Mouse (Mus musculus) CD4-positive, CD25-positive, alpha-beta regulatory T cell, adult 9 weeks (primary cell): ENCODE measurements around the gene Ccdc32. TPM values are rescaled to one million over a fixed set of nuclear protein-coding genes. Genes with fewer than 3 reads are reported as not detected.

Source experiments
- polyA plus RNA-seq: library from polyadenylated mRNA; unstranded; fragments of 100-300 nt; shearing (Covaris generic); gene quantifications from one replicate; pipeline ENCODE4 v1.2.1, GENCODE M21; 2017

Ccdc32 gene
- 27.4 TPM for polyA plus RNA-seq

GRCm38 (mm10) chr2:119028941-119029551 lies at the start of gene Ccdc32:
Ccdc32 (minus strand) TSS chr2:119029393.

DNA sequence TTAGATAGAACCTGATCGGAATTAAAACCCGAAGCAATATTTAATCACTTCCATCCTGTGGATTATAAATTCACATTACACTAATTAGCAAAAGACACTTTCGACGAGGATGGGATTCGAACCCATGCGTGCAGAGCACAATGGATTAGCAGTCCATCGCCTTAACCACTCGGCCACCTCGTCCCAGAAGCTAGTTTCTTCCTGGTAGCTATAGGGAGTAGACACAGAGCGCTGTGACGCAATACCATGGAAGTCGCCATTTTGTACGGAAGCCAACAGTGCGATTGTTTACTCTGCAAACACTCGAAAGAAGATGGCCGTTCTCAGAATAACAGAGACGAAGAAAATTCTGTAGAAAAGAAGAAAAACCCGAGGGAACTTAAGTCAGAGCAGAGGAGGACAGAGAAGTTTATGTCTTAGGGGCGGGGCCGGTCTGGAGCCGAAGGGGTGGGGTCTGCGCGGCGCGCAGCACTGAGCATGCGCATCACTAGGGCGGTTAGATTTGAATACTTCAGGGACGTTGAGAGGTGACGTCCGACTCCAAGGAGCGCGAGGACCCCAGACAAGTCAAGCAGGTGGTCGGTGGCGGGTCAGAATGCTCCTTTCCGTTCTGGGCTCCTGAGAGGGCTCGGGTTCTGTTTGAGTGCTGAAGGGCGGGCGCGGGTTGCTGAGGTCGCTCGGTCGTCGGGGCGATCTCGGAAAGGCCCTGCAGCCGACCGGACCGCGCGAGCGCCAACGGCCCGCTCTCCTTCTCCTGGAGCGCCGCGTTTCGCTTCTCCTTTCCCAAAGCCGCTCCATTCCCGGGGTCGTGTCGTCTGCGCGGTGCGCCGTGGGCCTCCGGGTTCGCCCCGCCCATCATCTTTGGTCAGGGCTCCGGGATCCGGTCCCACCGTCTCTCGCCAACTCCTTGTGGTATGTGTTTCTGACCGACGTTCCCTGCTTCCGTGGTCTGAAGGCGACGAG lies 17.7 kb upstream of the Ccdc32 start, which contains the start of gene Knl1:
TSS of gene Knl1 (plus strand) at position 471 of the 963 bp plus-strand sequence.

DNA sequence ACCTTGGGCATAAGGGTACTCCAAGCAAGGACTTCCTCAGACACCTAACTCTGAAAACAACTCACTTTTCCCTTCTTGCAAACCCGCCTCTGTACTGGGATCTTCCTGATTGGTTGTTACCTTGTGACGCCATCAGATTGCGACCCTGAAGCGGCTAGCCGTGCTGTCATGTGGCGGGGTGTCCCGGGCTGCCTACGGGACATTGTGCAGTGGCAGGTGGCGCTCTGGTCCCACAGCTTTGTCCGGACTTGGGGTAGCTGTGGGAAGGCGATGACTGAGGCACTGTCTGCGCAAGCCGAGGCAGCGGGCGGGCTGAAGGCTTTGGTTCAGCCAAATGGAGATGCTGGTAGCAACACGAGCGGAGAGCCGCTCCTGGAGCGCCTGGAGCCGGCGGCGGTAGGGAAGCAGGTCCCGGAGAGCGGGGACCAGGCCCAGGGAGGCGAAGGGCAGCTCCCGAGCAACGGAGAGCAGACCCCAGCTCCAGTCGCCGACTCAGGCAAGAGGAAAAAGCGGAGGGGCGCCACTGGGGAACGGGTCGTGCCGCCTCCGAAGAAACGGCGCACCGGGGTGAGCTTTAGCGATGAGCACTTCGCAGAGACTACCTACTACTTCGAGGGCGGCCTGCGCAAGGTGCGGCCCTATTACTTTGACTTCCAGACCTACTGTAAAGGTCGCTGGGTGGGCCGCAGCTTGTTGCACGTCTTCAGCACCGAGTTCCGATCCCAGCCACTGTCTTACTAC lies 5.6 kb upstream of the Ccdc32 start, which contains the start of gene Rpusd2:
TSS of gene Rpusd2 (plus strand) at position 135 of the 741 bp plus-strand sequence.

Other genes with a start within 250 kb of the Ccdc32 start
- not detected for gene Disp2, start 249.7 kb downstream of the Ccdc32 start, polyA plus RNA-seq
- gene Knstrn, start 215.4 kb downstream of the Ccdc32 start, polyA plus RNA-seq, result 10.4 TPM
- 94.6 TPM for gene Ivd, start 167.4 kb downstream of the Ccdc32 start, polyA plus RNA-seq
- gene Bahd1, start 129.0 kb downstream of the Ccdc32 start, polyA plus RNA-seq, result 1.3 TPM
- 3.0 TPM for gene Chst14, start 102.9 kb downstream of the Ccdc32 start, polyA plus RNA-seq
- gene Rpusd2, start 5.4 kb upstream of the Ccdc32 start, polyA plus RNA-seq, result 2.5 TPM
- gene Knl1, start 17.7 kb upstream of the Ccdc32 start, polyA plus RNA-seq, result 2.3 TPM
- 6.8 TPM for gene Rad51, start 83.4 kb upstream of the Ccdc32 start, polyA plus RNA-seq
- gene Rmdn3, start 127.6 kb upstream of the Ccdc32 start, polyA plus RNA-seq, result 30.7 TPM
- not detected for gene Gchfr, start 138.4 kb upstream of the Ccdc32 start, polyA plus RNA-seq
- gene Gm14137, start 145.1 kb upstream of the Ccdc32 start, polyA plus RNA-seq, result 1.1 TPM
- gene Zfyve19, start 179.2 kb upstream of the Ccdc32 start, polyA plus RNA-seq, result 57.0 TPM
- 24.1 TPM for gene Dnajc17, start 179.4 kb upstream of the Ccdc32 start, polyA plus RNA-seq
- not detected for gene Ppp1r14d, start 200.5 kb upstream of the Ccdc32 start, polyA plus RNA-seq
- not detected for gene Spint1, start 208.0 kb upstream of the Ccdc32 start, polyA plus RNA-seq
- 0.21 TPM for gene Rhov, start 241.9 kb upstream of the Ccdc32 start, polyA plus RNA-seq